Mouse (Mus musculus) spleen, adult 2 months (tissue): ENCODE data around the gene Alkbh3. TPM values are rescaled to one million over a fixed set of nuclear protein-coding genes. Genes with fewer than 3 reads are reported as not detected.

Experiments used
- DNase-seq, 2 experiments: peaks; one replicate each; pipeline versions ENCODE4 v3.0.0 to v3.0.0-alpha.2; 2012 to 2021; ENCODE audit warnings: low spot score in 2 of 2, low read depth in 1 of 2
- H3K27ac ChIP-seq: fragments of 200-500 bp; 2 replicates; pipeline ENCODE4 v1.5.1; 2012; ENCODE audit warnings: low read length, inconsistent platforms; ENCODE audit not compliant: insufficient read depth
- H3K27me3 ChIP-seq: fragments of 200-500 bp; 2 replicates; pipeline ENCODE4 v1.6.1; 2012; ENCODE audit warnings: mild to moderate bottlenecking, moderate library complexity, low read length, inconsistent platforms; ENCODE audit not compliant: control insufficient read depth, insufficient read depth
- H3K36me3 ChIP-seq: fragments of 200-500 bp; 2 replicates; pipeline ENCODE4 v1.6.1; 2012; ENCODE audit warnings: mild to moderate bottlenecking, low read length, inconsistent platforms; ENCODE audit not compliant: control insufficient read depth, insufficient read depth
- H3K4me1 ChIP-seq: fragments of 200-500 bp; 2 replicates; pipeline ENCODE4 v1.6.1; 2011; ENCODE audit warnings: inconsistent platforms; ENCODE audit not compliant: control insufficient read depth, insufficient read depth, insufficient read length
- H3K4me3 ChIP-seq: fragments of 200-500 bp; 2 replicates; pipeline ENCODE4 v1.5.1; 2011; ENCODE audit warnings: mild to moderate bottlenecking, inconsistent platforms; ENCODE audit not compliant: insufficient read depth, insufficient read length; ENCODE audit errors: extremely low read depth
- CTCF ChIP-seq: fragments of 200-500 bp; IDR thresholded peaks from 2 replicates; pipeline ENCODE4 v1.5.1; 2011; ENCODE audit warnings: mild to moderate bottlenecking, inconsistent platforms; ENCODE audit not compliant: insufficient read depth, insufficient read length, insufficient replicate concordance; ENCODE audit errors: extremely low read depth
- POLR2A ChIP-seq: fragments of 200-500 bp; IDR thresholded peaks from 2 replicates; pipeline ENCODE4 v1.6.1; 2011; ENCODE audit warnings: low read depth, low read length, inconsistent platforms
- WGBS: fragments of 180-500 bp; shearing (Covaris S2); methylation state at CpG from one replicate; pipeline ENCODE4 v1.1.7; 2018; 5-methylcytosine and 5-hydroxymethylcytosine counted together
- polyA plus RNA-seq: library from polyadenylated mRNA; depleted of rRNA; stranded (reverse); fragments of >200 nt; gene quantifications from 2 replicates; pipeline ENCODE4 v1.2.3, GENCODE M21; 2012

Gene Alkbh3
- polyA plus RNA-seq, 1 experiment: 24.7 TPM

- no peak for TF ChIP-seq CTCF
- no peak for TF ChIP-seq POLR2A
- 2% methylated on average over 31 of the region's 31 CpGs for WGBS
- DNase-seq: no peak
- H3K4me1 ChIP-seq: peaks cover 3% of the 10 kb centered on the region; the same call in 1 of the 2 replicates
- H3K27ac ChIP-seq: no peak overlapping the region
- H3K4me3 ChIP-seq: peak overlapping the region; percentile 31; the same call in 1 of the 2 replicates
- no peaks in the 10 kb centered on the region for H3K36me3 ChIP-seq
- H3K27me3 ChIP-seq: peaks cover 18% of the 10 kb centered on the region
These were observed 54.7 kb downstream of the Alkbh3 start for GRCm38 (mm10) chr2:93955886-93956285.

- no peak overlapping the region for H3K27ac ChIP-seq
- H3K36me3 ChIP-seq: no peaks in the 10 kb centered on the region
- 2% methylated on average over 32 of the region's 32 CpGs for WGBS
- peaks cover 18% of the 10 kb centered on the region for H3K27me3 ChIP-seq
- H3K4me3 ChIP-seq: peak overlapping the region; percentile 10; the same call in 1 of the 2 replicates
- no peak for TF ChIP-seq CTCF
- no peak for TF ChIP-seq POLR2A
- DNase-seq: no peak
- peaks cover 3% of the 10 kb centered on the region; the same call in 1 of the 2 replicates for H3K4me1 ChIP-seq
These were observed 55.6 kb downstream of the Alkbh3 start for GRCm38 (mm10) chr2:93954781-93955578.

GRCm38 (mm10) chr2:93953726-93954125 lies 56.9 kb downstream of the Alkbh3 start:
- H3K4me3 ChIP-seq: no peak overlapping the region
- H3K27ac ChIP-seq: no peak overlapping the region
- no peak for DNase-seq
- H3K4me1 ChIP-seq: peaks cover 3% of the 10 kb centered on the region; the same call in 1 of the 2 replicates
- peaks cover 18% of the 10 kb centered on the region for H3K27me3 ChIP-seq
- no peaks in the 10 kb centered on the region for H3K36me3 ChIP-seq
- TF ChIP-seq CTCF: no peak
- TF ChIP-seq POLR2A: no peak
- 83% methylated on average over 9 of the region's 9 CpGs for WGBS

DNA sequence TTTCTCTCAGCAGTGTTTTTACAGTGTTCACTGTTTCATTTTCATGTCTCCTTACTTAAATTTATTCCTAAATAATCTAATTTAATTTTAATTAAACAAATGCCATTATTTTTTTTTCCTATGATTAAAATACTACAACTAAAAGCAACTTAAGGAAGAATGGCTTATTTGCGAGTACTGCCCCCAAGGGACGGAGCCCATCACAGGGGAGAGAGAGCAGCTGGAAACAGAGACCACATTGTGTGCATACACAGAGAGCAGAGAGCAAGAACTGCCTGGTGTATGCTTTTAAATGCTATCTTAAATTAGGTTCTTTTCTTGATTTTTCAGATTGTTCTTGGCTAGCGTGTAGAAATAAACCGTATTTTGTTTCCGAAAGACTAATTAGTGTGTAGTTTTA lies 63.6 kb downstream of the Alkbh3 start:
- 83% methylated on average over 5 of the region's 5 CpGs for WGBS
- no peak for DNase-seq
- Histone ChIP-seq H3K27ac (no peak overlapping the region), H3K4me1 (no peaks in the 10 kb centered on the region), H3K36me3 (no peaks in the 10 kb centered on the region), H3K27me3 (no peaks in the 10 kb centered on the region), H3K4me3 (no peak overlapping the region)
- TF ChIP-seq CTCF: no peak

DNA sequence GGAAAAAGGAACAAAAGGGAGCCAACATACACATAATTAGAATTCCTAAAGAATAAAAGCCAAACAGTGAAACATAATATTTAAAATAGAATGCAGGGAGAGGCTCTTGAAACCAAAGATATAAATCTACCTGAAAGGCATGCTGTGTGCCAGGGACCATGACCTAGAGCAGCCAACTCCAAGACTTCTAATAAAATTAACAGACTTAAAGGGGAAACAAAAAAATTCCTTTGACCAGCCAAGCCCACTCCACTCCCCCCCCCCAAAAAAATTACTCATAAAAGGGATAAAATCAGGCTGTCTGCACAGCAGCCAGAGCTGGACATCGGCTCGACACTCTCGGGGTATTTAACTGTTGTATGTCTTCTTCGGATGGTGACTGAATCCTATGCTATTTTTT lies 65.8 kb downstream of the Alkbh3 start:
- H3K4me1 ChIP-seq: no peaks in the 10 kb centered on the region
- H3K36me3 ChIP-seq: no peaks in the 10 kb centered on the region
- 88% methylated on average over 4 of the region's 4 CpGs for WGBS
- no peak for DNase-seq
- no peak overlapping the region for H3K4me3 ChIP-seq
- TF ChIP-seq CTCF (no peak), POLR2A (no peak)
- no peak overlapping the region for H3K27ac ChIP-seq
- no peaks in the 10 kb centered on the region for H3K27me3 ChIP-seq

DNA sequence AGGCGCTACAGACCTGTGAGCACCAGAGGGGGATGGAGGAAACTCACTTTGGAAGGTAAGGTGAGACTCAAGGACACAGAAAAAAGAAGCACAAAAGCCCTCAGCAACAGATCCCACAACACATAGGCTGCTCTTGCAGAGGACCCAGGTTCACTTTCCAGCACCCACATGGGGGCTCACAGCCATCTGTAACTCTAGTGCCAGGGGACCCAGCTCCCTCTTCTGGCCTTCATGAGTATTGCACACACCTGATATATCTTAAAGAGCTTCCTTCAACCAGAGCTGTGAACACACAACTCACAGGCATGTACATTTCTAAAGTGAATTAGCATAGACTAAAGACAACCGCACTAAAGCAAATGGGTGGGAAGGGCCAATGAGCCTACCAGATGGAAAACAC lies 66.5 kb downstream of the Alkbh3 start:
- H3K4me1 ChIP-seq: no peaks in the 10 kb centered on the region
- no peak for TF ChIP-seq POLR2A
- TF ChIP-seq CTCF: no peak
- no peaks in the 10 kb centered on the region for H3K27me3 ChIP-seq
- H3K36me3 ChIP-seq: no peaks in the 10 kb centered on the region
- WGBS: 90% methylated on average over 2 of the region's 2 CpGs
- no peak overlapping the region for H3K27ac ChIP-seq
- DNase-seq: no peak
- H3K4me3 ChIP-seq: no peak overlapping the region

DNA sequence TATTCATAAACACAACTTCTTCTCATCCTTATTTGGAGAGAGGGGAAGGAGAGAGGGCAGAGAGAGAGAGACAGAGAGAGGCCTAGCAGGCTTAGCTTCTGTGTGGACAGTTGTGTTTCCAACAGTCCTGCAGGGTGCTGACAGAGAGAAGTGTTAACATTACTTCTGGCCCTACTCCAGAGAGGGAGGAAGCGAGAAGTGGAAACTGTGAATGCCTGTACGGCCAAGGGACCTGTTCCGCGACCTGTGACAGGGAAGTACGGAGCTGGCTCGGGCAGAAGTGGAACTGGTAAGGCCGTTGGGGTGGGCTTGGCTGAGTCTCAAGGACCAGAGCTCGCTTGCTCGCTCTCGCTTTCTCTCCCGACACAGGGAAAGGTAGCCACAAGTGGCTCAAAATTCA lies 68.9 kb downstream of the Alkbh3 start:
- no peaks in the 10 kb centered on the region for H3K27me3 ChIP-seq
- WGBS: 31% methylated on average over 11 of the region's 11 CpGs
- no peak overlapping the region for H3K4me3 ChIP-seq
- TF ChIP-seq POLR2A (no peak), CTCF (no peak)
- H3K36me3 ChIP-seq: no peaks in the 10 kb centered on the region
- no peak for DNase-seq
- no peaks in the 10 kb centered on the region for H3K4me1 ChIP-seq
- H3K27ac ChIP-seq: no peak overlapping the region
